Comparison of ENCODE assay signal across 8 mouse cellular contexts in genomic region chr14:16957802-16958201, GRCm38 (mm10).
DNase-seq lines count a peak whose midpoint lies in the region; ATAC-seq lines count a peak whose summit lies in the region.

No protein-coding gene starts in this region.

- H3K36me3 ChIP-seq in embryonic facial prominence, embryonic 11.5 days (replicated peaks; ENCODE audit: control insufficient read depth, insufficient read depth, low read depth, low read length) = no peaks in the 10 kb centered on the region
- H3K36me3 ChIP-seq in embryonic facial prominence, embryonic 10.5 days (replicated peaks) = no peaks in the 10 kb centered on the region
- no peaks in the 10 kb centered on the region for H3K36me3 ChIP-seq in limb, embryonic 12.5 days

- no peak overlapping the region for H3K4me3 ChIP-seq in embryonic facial prominence, embryonic 11.5 days (ENCODE audit: low read depth, low read length)
- no peak overlapping the region for H3K4me3 ChIP-seq in embryonic facial prominence, embryonic 10.5 days
- H3K4me3 ChIP-seq in limb, embryonic 12.5 days (replicated peaks) = no peak overlapping the region

- no peaks in the 10 kb centered on the region for H3K27me3 ChIP-seq in embryonic facial prominence, embryonic 11.5 days (ENCODE audit: control insufficient read depth, insufficient read depth, low read length)
- no peaks in the 10 kb centered on the region for H3K27me3 ChIP-seq in embryonic facial prominence, embryonic 10.5 days (replicated peaks; ENCODE audit: low read depth, poor library complexity, severe bottlenecking)
- no peaks in the 10 kb centered on the region for H3K27me3 ChIP-seq in limb, embryonic 12.5 days

- WGBS in embryonic facial prominence, embryonic 11.5 days = 38% methylated on average over 3 of the region's 3 CpGs
- WGBS in embryonic facial prominence, embryonic 10.5 days = 59% methylated on average over 3 of the region's 3 CpGs
- 4% methylated on average over 3 of the region's 3 CpGs for WGBS in limb, embryonic 12.5 days

- no peaks in the 10 kb centered on the region for H3K9me3 ChIP-seq in embryonic facial prominence, embryonic 11.5 days (replicated peaks; ENCODE audit: control insufficient read depth, low read length)
- no peaks in the 10 kb centered on the region for H3K9me3 ChIP-seq in embryonic facial prominence, embryonic 10.5 days
- H3K9me3 ChIP-seq in limb, embryonic 12.5 days = no peaks in the 10 kb centered on the region

- H3K4me2 ChIP-seq in embryonic facial prominence, embryonic 11.5 days (ENCODE audit: low read depth, low read length) = no peak overlapping the region
- no peak overlapping the region for H3K4me2 ChIP-seq in limb, embryonic 12.5 days

- no peak overlapping the region for H3K27ac ChIP-seq in embryonic facial prominence, embryonic 11.5 days (replicated peaks; ENCODE audit: low read depth, low read length)
- H3K27ac ChIP-seq in embryonic facial prominence, embryonic 10.5 days (replicated peaks) = no peak overlapping the region
- no peak overlapping the region for H3K27ac ChIP-seq in limb, embryonic 12.5 days

- ATAC-seq in embryonic facial prominence, embryonic 11.5 days (replicated peaks; ENCODE audit: insufficient number of reproducible peaks, low FRiP score, low TSS enrichment, low read depth) = no peak
- peak; percentile 50; the same call in 1 of the 2 replicates for ATAC-seq in limb, embryonic 12.5 days (ENCODE audit: insufficient number of reproducible peaks, insufficient read depth, low FRiP score, low TSS enrichment, low read depth)

- H3K4me1 ChIP-seq in embryonic facial prominence, embryonic 11.5 days (ENCODE audit: control insufficient read depth, insufficient read depth, low read length) = no peaks in the 10 kb centered on the region
- peaks cover 25% of the 10 kb centered on the region for H3K4me1 ChIP-seq in embryonic facial prominence, embryonic 10.5 days
- H3K4me1 ChIP-seq in limb, embryonic 12.5 days (replicated peaks) = peaks cover 44% of the 10 kb centered on the region

- peak; percentile 33 for DNase-seq in embryonic facial prominence, embryonic 11.5 days (ENCODE audit: low spot score)
- DNase-seq in embryonic facial prominence, embryonic 10.5 days (ENCODE audit: low spot score) = no peak
- DNase-seq in 3T3-L1 (ENCODE audit: low read depth, low spot score) = peak; percentile 98
- peak; percentile 27 to 79 for DNase-seq in gastrocnemius, postnatal 4 days (ENCODE audit: low spot score in 2 of 2)
- no peak for DNase-seq in thymus, postnatal 25 days
- no peak for DNase-seq in layer of hippocampus, postnatal 10 days (ENCODE audit: low spot score in 2 of 2)
- no peak for DNase-seq in frontal cortex, postnatal 10 days (ENCODE audit: low spot score in 2 of 2)

- no peak overlapping the region for H3K9ac ChIP-seq in embryonic facial prominence, embryonic 11.5 days (replicated peaks; ENCODE audit: low read length)
- H3K9ac ChIP-seq in limb, embryonic 12.5 days (replicated peaks) = no peak overlapping the region

Comparison
In these comparisons a context has a peak if more than half of its experiments do, and no peak if none do; other contexts are left out.
1. DNase-seq: peak in embryonic facial prominence, embryonic 11.5 days (single experiment), 3T3-L1 (single experiment) and gastrocnemius, postnatal 4 days (2 of 2); none in embryonic facial prominence, embryonic 10.5 days (single experiment), thymus, postnatal 25 days (single experiment), layer of hippocampus, postnatal 10 days (0 of 2) and frontal cortex, postnatal 10 days (0 of 2).